Mouse (Mus musculus): ENCODE results near the gene Grik5.

GRCm38 (mm10) chr7:24990478-24990877, 81.7 kb downstream of the Grik5 start:
- no peak for TF ChIP-seq CTCF (IDR thresholded peaks at IDR 0.05; ENCODE audit: low read depth)
- TF ChIP-seq EP300 (optimal IDR thresholded peaks at IDR 0.05): no peak
